Mouse (Mus musculus): Measurements from ENCODE around the gene Hoxb4. TPM values are rescaled to one million over a fixed set of nuclear protein-coding genes. Genes with fewer than 3 reads are reported as not detected.

Hoxb4 gene
- total RNA-seq, 2 experiments from 2014 or later: 2.3 to 2.6 TPM

GRCm38 (mm10) chr11:96328605-96329004 lies 10.5 kb downstream of the Hoxb4 start:
- no peak for ATAC-seq (replicated peaks; ENCODE audit: poor library complexity, severe bottlenecking)

DNA sequence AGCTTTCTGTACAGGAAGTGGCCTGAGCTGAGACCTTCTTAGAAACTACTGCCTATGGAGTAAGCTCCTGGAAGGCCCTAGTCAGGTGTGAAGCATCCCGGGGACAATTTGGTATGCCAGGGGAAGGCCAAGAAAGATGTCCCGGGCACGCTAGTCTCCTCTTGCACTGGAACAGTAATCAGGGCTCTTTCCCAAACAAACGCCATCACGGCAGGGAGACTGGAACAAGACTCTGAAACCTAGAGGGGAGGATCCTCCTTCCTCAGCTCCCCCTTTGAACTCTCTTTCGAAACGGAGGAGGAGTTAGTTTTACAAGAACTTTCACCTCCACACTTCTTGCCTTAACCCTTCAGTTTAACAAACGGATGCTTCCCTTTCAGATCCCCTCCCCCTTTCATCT lies 14.0 kb downstream of the Hoxb4 start:
- 0 out of 2 replicates have a peak, but pooled peaks have one; percentile 7 for ATAC-seq (replicated peaks; ENCODE audit: poor library complexity, severe bottlenecking)

GRCm38 (mm10) chr11:96332618-96333032 lies 14.6 kb downstream of the Hoxb4 start:
- no peak; the same call in 1 of the 2 replicates for ATAC-seq (replicated peaks; ENCODE audit: poor library complexity, severe bottlenecking)

- no peak for ATAC-seq (replicated peaks; ENCODE audit: poor library complexity, severe bottlenecking)
These were observed 15.4 kb downstream of the Hoxb4 start for GRCm38 (mm10) chr11:96333241-96334001.

- no peak for ATAC-seq (replicated peaks; ENCODE audit: poor library complexity, severe bottlenecking)
These were observed 15.9 kb downstream of the Hoxb4 start for GRCm38 (mm10) chr11:96334002-96334364.

GRCm38 (mm10) chr11:96334998-96335397 lies 16.9 kb downstream of the Hoxb4 start:
- no peak for ATAC-seq (replicated peaks; ENCODE audit: poor library complexity, severe bottlenecking)

DNA sequence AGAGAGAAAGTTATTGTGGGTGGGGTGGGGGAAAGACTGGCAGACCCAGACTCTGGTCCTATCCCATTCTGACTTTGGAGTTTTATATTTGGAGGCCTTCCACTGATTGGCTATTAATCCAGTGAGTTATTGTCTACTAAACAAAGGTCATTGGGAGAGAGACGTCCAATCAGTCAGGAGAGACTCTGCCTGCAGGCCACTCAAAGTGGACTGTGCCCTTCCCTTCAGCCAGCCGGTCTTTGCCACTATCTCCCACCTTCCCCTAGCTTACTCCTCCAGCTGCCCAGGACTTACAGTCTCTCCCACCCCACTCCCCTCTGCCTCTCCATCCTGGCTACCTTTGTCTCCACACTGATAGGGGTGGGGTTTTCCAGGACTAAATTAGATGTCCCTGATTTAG lies 18.5 kb downstream of the Hoxb4 start:
- ATAC-seq (replicated peaks; ENCODE audit: poor library complexity, severe bottlenecking): no peak

- ATAC-seq (replicated peaks; ENCODE audit: poor library complexity, severe bottlenecking): no peak
These were observed 19.0 kb downstream of the Hoxb4 start for GRCm38 (mm10) chr11:96337026-96337425.

GRCm38 (mm10) chr11:96338957-96339855 lies 21.1 kb downstream of the Hoxb4 start:
- ATAC-seq (replicated peaks; ENCODE audit: poor library complexity, severe bottlenecking): no peak

- ATAC-seq (replicated peaks; ENCODE audit: poor library complexity, severe bottlenecking): no peak; the same call in 1 of the 2 replicates
These were observed 22.8 kb downstream of the Hoxb4 start for GRCm38 (mm10) chr11:96340698-96341365.

- no peak for ATAC-seq (replicated peaks; ENCODE audit: poor library complexity, severe bottlenecking)
These were observed 23.9 kb downstream of the Hoxb4 start for GRCm38 (mm10) chr11:96341701-96342575.

DNA sequence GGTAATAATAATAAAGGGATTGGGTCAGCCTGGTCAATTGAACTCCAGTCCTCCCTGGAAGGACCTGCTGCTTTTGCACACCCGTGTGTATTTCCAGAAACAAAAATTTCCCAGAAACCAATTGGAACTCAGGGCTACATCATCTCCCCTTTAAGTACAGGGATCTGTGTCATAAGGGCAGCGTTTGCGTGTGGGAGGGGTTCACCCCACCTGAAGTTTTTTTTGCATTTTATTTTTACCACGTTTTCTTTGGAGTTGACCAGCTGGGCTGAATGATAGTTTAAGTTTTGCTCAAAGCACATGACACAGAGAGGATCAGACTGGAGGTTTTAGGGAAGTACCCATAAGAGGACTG lies 24.5 kb downstream of the Hoxb4 start:
- no peak for ATAC-seq (replicated peaks; ENCODE audit: poor library complexity, severe bottlenecking)

DNA sequence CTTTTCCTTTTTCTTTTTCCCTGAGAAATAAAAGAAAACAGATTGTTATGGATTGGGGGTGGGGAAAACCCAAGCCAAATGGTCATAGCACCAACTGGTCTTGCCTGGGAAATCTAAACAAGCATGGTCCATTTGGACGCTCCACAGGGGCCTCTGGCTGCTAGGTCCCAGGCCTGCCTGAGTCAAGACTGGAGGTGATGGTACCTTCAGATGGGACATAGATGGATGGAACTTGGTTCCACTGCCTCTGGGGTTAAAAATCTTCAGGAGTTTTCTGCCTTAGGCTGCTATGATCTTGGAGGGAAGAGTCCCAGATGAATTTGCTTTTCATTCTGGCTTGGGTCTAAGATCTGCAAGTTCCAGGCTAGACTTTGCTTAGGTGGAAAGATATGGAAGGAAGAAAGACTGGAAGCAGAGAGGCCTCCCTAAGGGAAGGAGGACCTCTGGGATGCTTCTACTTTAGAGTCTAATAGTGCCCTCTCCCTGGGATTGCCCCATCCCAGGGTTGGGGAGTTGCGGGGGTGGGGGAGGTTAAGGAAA lies 25.2 kb downstream of the Hoxb4 start:
- no peak for ATAC-seq (replicated peaks; ENCODE audit: poor library complexity, severe bottlenecking)

- ATAC-seq (replicated peaks; ENCODE audit: poor library complexity, severe bottlenecking): no peak
These were observed 26.2 kb downstream of the Hoxb4 start for GRCm38 (mm10) chr11:96344061-96344877.

DNA sequence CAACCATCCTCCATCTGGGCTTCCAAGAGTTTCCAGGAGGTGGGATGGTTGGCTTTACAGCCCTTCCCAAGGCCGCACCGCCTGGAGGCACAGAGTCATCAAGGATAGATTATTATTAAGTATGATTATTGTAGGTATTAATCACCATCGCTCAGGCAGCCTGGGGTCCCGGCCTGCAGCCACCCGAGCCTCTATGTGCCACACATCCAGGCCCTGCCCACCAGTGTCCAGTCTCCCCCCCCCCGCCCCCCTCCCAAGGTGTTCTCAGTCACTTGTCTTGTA lies 26.8 kb downstream of the Hoxb4 start:
- no peak for ATAC-seq (replicated peaks; ENCODE audit: poor library complexity, severe bottlenecking)

- ATAC-seq (replicated peaks; ENCODE audit: poor library complexity, severe bottlenecking): no peak
These were observed 27.3 kb downstream of the Hoxb4 start for GRCm38 (mm10) chr11:96345220-96345892.

- no peak for ATAC-seq (replicated peaks; ENCODE audit: poor library complexity, severe bottlenecking)
These were observed 28.1 kb downstream of the Hoxb4 start for GRCm38 (mm10) chr11:96345893-96346806.
